In genomic region chr14:79296201-79296600, GRCm38 (mm10) we compare ENCODE assay signal across 17 mouse cellular contexts. TPM values are rescaled to one million over a fixed set of nuclear protein-coding genes. Genes with fewer than 3 reads are reported as not detected.
A peak's percentile ranks its signal among the peaks of the same experiment; 100 is the strongest.
DNase-seq lines count a peak whose midpoint lies in the region; TF ChIP-seq lines count a peak whose summit lies in the region.
"Had no signal": no experiment of that assay in that cellular context is flagged by ENCODE, and none has a peak within 500 bp of the region (broad histone marks: within the 10 kb centered on the region; RNA-seq: fewer than 3 reads in every experiment).

No protein-coding gene starts in this region.

- TF ChIP-seq POLR2A in heart, adult 2 months (IDR thresholded peaks at IDR 0.05; ENCODE audit: insufficient read depth, low read depth, low read length), result no peak

- peak overlapping the region; percentile 56 for H3K27ac ChIP-seq in heart, adult 2 months
- H3K27ac ChIP-seq: hindbrain, embryonic 12.5 days; kidney, embryonic 15.5 days; lung, embryonic 15.5 days had no signal

- DNase-seq in heart, adult 2 months, result no peak
- DNase-seq in heart, postnatal 14 days, result no peak
- DNase-seq in spleen, adult 12 weeks (ENCODE audit: low spot score), result peak; percentile 21
- DNase-seq in spleen, postnatal 4 days (ENCODE audit: low spot score in 2 of 2), result no peak
- DNase-seq in induced T-regulatory cell, adult 2 months (ENCODE audit: low read depth), result peak; percentile 29
- peak; percentile 57 for DNase-seq in naive thymus-derived CD4-positive, alpha-beta T cell, adult 2 months (ENCODE audit: low read depth)
- no peak for DNase-seq in kidney, adult 8-10 months
- no peak for DNase-seq in right cerebral cortex, adult 18-20 months
- DNase-seq: cerebellum, adult 9-11 months; layer of hippocampus, adult 9-11 months had no signal

- H3K27me3 ChIP-seq in heart, adult 2 months (ENCODE audit: control insufficient read depth, insufficient read depth, low read length), result no peaks in the 10 kb centered on the region

- intact Hi-C loops in heart, adult 2 months (cut with DNase I), result loop anchor here (5.0 kb wide), 1 partner anchor 114 kb away; no protein-coding TSS in a partner anchor
- intact Hi-C loops in heart, postnatal 14 days (cut with DNase I), result no loop called here

- WGBS in heart, adult 2 months, result 57% methylated on average over 7 of the region's 7 CpGs

- no peaks in the 10 kb centered on the region for H3K79me2 ChIP-seq in heart, adult 2 months (replicated peaks; ENCODE audit: control insufficient read depth, insufficient read depth, low read length)

- no peak for TF ChIP-seq EP300 in heart, adult 2 months (IDR thresholded peaks at IDR 0.05; ENCODE audit: insufficient read depth, low read depth, low read length)

- H3K4me1 ChIP-seq in heart, adult 2 months (ENCODE audit: control insufficient read depth, insufficient read depth, low read length), result peaks cover 4% of the 10 kb centered on the region

- H3K9ac ChIP-seq in heart, adult 2 months (ENCODE audit: low read depth, low read length), result peak overlapping the region; percentile 28; the same call in 1 of the 2 replicates
- H3K9ac ChIP-seq: hindbrain, embryonic 12.5 days; kidney, embryonic 15.5 days; lung, embryonic 15.5 days had no signal

- H3K36me3 ChIP-seq in heart, adult 2 months (ENCODE audit: control insufficient read depth, insufficient read depth, low read length), result peaks cover 24% of the 10 kb centered on the region
- H3K36me3 ChIP-seq: hindbrain, embryonic 12.5 days; kidney, embryonic 15.5 days; lung, embryonic 15.5 days had no signal

- H3K4me3 ChIP-seq in heart, adult 2 months, result peak overlapping the region; percentile 74
- H3K4me3 ChIP-seq: hindbrain, embryonic 12.5 days; kidney, embryonic 15.5 days; lung, embryonic 15.5 days had no signal

- no peak for TF ChIP-seq CTCF in heart, adult 2 months (IDR thresholded peaks at IDR 0.05)

RNA-seq across cellular contexts. Expression of gene Rgcc, which starts 5.2 kb away (rescaled TPM):
- 100 to 1,000 TPM in 1 of 2 experiments, 10 to 100 TPM in 1; 66.4 to 116 TPM for total RNA-seq in heart, adult 2 months (2021)
- 91.8 and 124 TPM in 2 replicates for polyA plus RNA-seq in heart, adult 2 months (2012; rRNA removed)
- 10 to 100 TPM; 78.5 to 80.3 TPM for total RNA-seq in heart, postnatal 14 days (2021)

RNA-seq across cellular contexts. Expression of gene Zfp957, which starts 49.0 kb away (rescaled TPM):
- not detected for total RNA-seq in heart, adult 2 months (2021)
- not detected in 2 replicates for polyA plus RNA-seq in heart, adult 2 months (2012; rRNA removed)
- total RNA-seq in heart, postnatal 14 days (2021), result not detected
- total RNA-seq: left cerebral cortex, postnatal 14 days; neutrophil, adult 5-6 weeks had no signal
- polyA plus RNA-seq: embryonic facial prominence, embryonic 11.5 days; lung, embryonic 15.5 days; midbrain, embryonic 11.5 days had no signal

Comparison
In these comparisons a context has a peak if more than half of its experiments do, and no peak if none do; other contexts are left out.
1. DNase-seq: peak in spleen, adult 12 weeks (single experiment), induced T-regulatory cell, adult 2 months (single experiment) and naive thymus-derived CD4-positive, alpha-beta T cell, adult 2 months (single experiment); none in heart, adult 2 months (0 of 2), heart, postnatal 14 days (0 of 2), spleen, postnatal 4 days (0 of 2), kidney, adult 8-10 months (0 of 2) and right cerebral cortex, adult 18-20 months (single experiment).